Mouse (Mus musculus) c-Kit-positive CD71-positive TER-119-positive erythroid progenitor cells, embryonic 14.5 days (primary cell): ENCODE measurements at regions not wholly inside any gene's neighbourhood (a gene's known extent, or its start where the extent isn't known, plus 50 kb on each side); places are given as distances from the start of the nearest gene placed in this dataset.

Experiments used
- DNase-seq: peaks from one replicate; pipeline ENCODE4 v3.0.0-alpha.2; 2013; ENCODE audit warnings: low spot score

GRCm38 (mm10) chr8:89324462-89325247, 280.7 kb upstream of the Sall1 start:
- no peak for DNase-seq

GRCm38 (mm10) chr8:89317514-89318289, 273.7 kb upstream of the Sall1 start:
- no peak for DNase-seq

GRCm38 (mm10) chr8:89316566-89317175, 272.7 kb upstream of the Sall1 start:
- no peak for DNase-seq

GRCm38 (mm10) chr8:89314907-89315306, 270.9 kb upstream of the Sall1 start:
- no peak for DNase-seq

- no peak for DNase-seq
Measured at GRCm38 (mm10) chr8:89310696-89311214, 266.8 kb upstream of the Sall1 start.

GRCm38 (mm10) chr8:89309591-89309990, 265.6 kb upstream of the Sall1 start:
- no peak for DNase-seq

- no peak for DNase-seq
Measured at GRCm38 (mm10) chr8:89308950-89309349, 265.0 kb upstream of the Sall1 start.

GRCm38 (mm10) chr8:89308532-89308931, 264.6 kb upstream of the Sall1 start:
- DNase-seq, result no peak

- no peak for DNase-seq
Measured at GRCm38 (mm10) chr8:89307601-89308000, 263.6 kb upstream of the Sall1 start.

- no peak for DNase-seq
Measured at GRCm38 (mm10) chr8:89307085-89307484, 263.1 kb upstream of the Sall1 start.

- no peak for DNase-seq
Measured at GRCm38 (mm10) chr8:89304116-89304515, 260.2 kb upstream of the Sall1 start.

GRCm38 (mm10) chr8:89303326-89303725, 259.4 kb upstream of the Sall1 start:
- no peak for DNase-seq

- no peak for DNase-seq
Measured at GRCm38 (mm10) chr8:89299637-89300036, 255.7 kb upstream of the Sall1 start.

GRCm38 (mm10) chr8:89295686-89296085, 251.7 kb upstream of the Sall1 start:
- no peak for DNase-seq

- no peak for DNase-seq
Measured at GRCm38 (mm10) chr8:89289017-89289416, 245.1 kb upstream of the Sall1 start.

- no peak for DNase-seq
Measured at GRCm38 (mm10) chr8:89284871-89285564, 241.1 kb upstream of the Sall1 start.

- DNase-seq, result no peak
Measured at GRCm38 (mm10) chr8:89283105-89284096, 239.4 kb upstream of the Sall1 start.

GRCm38 (mm10) chr8:89279844-89280243, 235.9 kb upstream of the Sall1 start:
- DNase-seq, result no peak

GRCm38 (mm10) chr8:89279142-89279541, 235.2 kb upstream of the Sall1 start:
- DNase-seq, result no peak

- no peak for DNase-seq
Measured at GRCm38 (mm10) chr8:89273276-89273675, 229.3 kb upstream of the Sall1 start.

GRCm38 (mm10) chr8:89272381-89272815, 228.4 kb upstream of the Sall1 start:
- no peak for DNase-seq
